Comparison of ENCODE assay signal across 9 mouse cellular contexts in the genomic region with DNA sequence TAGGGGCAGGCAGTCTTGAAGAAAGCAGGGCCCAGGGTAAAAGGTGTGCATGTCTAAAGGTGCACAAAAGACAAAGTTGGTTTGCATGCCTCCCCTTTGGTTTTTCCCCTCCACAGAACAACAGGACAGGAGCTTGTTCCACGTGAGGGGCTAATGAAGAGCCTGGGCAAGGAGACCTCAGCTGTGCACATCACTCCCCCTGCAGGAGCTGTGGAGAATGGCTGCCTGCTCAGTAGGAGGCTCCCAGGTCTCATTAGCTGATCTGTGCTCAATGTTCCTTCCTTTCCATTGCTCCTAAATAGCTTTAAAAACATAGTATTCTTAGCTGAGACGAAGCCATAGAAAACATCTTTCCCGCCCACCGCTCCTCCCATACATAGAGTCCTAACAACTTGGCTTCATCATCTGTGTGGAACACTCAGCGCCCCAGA. TPM values are rescaled to one million over a fixed set of nuclear protein-coding genes. Genes with fewer than 3 reads are reported as not detected.
DNase-seq lines count a peak whose midpoint lies in the region; ATAC-seq and TF ChIP-seq lines count a peak whose summit lies in the region.
"Had no signal": no experiment of that assay in that cellular context is flagged by ENCODE, and none has a peak within 500 bp of the region (broad histone marks: within the 10 kb centered on the region; RNA-seq: fewer than 3 reads in every experiment).

No protein-coding gene starts in this region.

- intact Hi-C loops in heart, adult 2 months (cut with DNase I) = loop anchor here (2.0 kb wide), 2 partner anchors 35 to 109 kb away; no protein-coding TSS in a partner anchor
- intact Hi-C loops in heart, postnatal 25 days (cut with DNase I) = loop anchor here (2.0 kb wide), 1 partner anchor 109 kb away; no protein-coding TSS in a partner anchor

- no peaks in the 10 kb centered on the region for H3K36me3 ChIP-seq in heart, adult 2 months (ENCODE audit: control insufficient read depth, insufficient read depth, low read length)
- H3K36me3 ChIP-seq in thymus, adult 2 months (ENCODE audit: control insufficient read depth, insufficient read depth, low read length) = no peaks in the 10 kb centered on the region

- no peak overlapping the region for H3K9ac ChIP-seq in heart, adult 2 months (ENCODE audit: low read depth, low read length)
- H3K9ac ChIP-seq: heart, embryonic 13.5 days had no signal

- DNase-seq in heart, adult 2 months = peak; percentile 51 to 66
- DNase-seq in heart, postnatal 25 days (ENCODE audit: low spot score) = no peak
- DNase-seq in A20 (ENCODE audit: low read depth, low spot score) = peak; percentile 41
- peak; percentile 41 for DNase-seq in adrenal gland, adult 2 months
- peak; percentile 52 to 64 for DNase-seq in frontal cortex, postnatal 36 days (ENCODE audit: low spot score in 2 of 2)
- DNase-seq in kidney, postnatal 36 days = peak; percentile 48 to 76
- peak; percentile 79 for DNase-seq in thymus, adult 2 months

- 66% methylated on average over 5 of the region's 5 CpGs for WGBS in heart, adult 2 months
- WGBS in thymus, adult 2 months = 73% methylated on average over 5 of the region's 5 CpGs

- H3K4me1 ChIP-seq in heart, adult 2 months (ENCODE audit: control insufficient read depth, insufficient read depth, low read length) = peaks cover 3% of the 10 kb centered on the region
- H3K4me1 ChIP-seq in thymus, adult 2 months (replicated peaks; ENCODE audit: control insufficient read depth, insufficient read depth, low read length) = peaks cover 5% of the 10 kb centered on the region; the same call in 1 of the 2 replicates

- H3K27ac ChIP-seq in heart, adult 2 months = no peak overlapping the region
- H3K27ac ChIP-seq in thymus, adult 2 months (ENCODE audit: control insufficient read depth, insufficient read depth, low read length) = no peak overlapping the region
- H3K27ac ChIP-seq: heart, embryonic 13.5 days had no signal

- H3K4me3 ChIP-seq in heart, adult 2 months = no peak overlapping the region
- no peak overlapping the region for H3K4me3 ChIP-seq in thymus, adult 2 months (ENCODE audit: control insufficient read depth, insufficient read depth, low read length)
- H3K4me3 ChIP-seq: heart, embryonic 13.5 days had no signal

- TF ChIP-seq EP300 in heart, adult 2 months (IDR thresholded peaks at IDR 0.05; ENCODE audit: insufficient read depth, low read depth, low read length) = 0 out of 2 replicates have a peak, but pooled peaks have one; percentile 48

- H3K79me2 ChIP-seq in heart, adult 2 months (replicated peaks; ENCODE audit: control insufficient read depth, insufficient read depth, low read length) = no peaks in the 10 kb centered on the region

- H3K27me3 ChIP-seq in heart, adult 2 months (ENCODE audit: control insufficient read depth, insufficient read depth, low read length) = no peaks in the 10 kb centered on the region
- H3K27me3 ChIP-seq in thymus, adult 2 months (ENCODE audit: control insufficient read depth, insufficient read depth, low read length) = no peaks in the 10 kb centered on the region
- H3K27me3 ChIP-seq: heart, embryonic 13.5 days had no signal

- peak; percentile 86 for TF ChIP-seq CTCF in heart, adult 2 months (IDR thresholded peaks at IDR 0.05)
- peak; percentile 78; the same call in 1 of the 2 replicates for TF ChIP-seq CTCF in thymus, adult 2 months (IDR thresholded peaks at IDR 0.05; ENCODE audit: borderline replicate concordance, control insufficient read depth, extremely low read depth, insufficient read depth, low read length, poor library complexity)

- no peak for TF ChIP-seq POLR2A in heart, adult 2 months (IDR thresholded peaks at IDR 0.05; ENCODE audit: insufficient read depth, low read depth, low read length)
- TF ChIP-seq POLR2A in thymus, adult 2 months (IDR thresholded peaks at IDR 0.05; ENCODE audit: control insufficient read depth, extremely low read depth, insufficient read depth, low read length, poor library complexity) = no peak

- ATAC-seq in megakaryocyte, adult 5-6 weeks (ENCODE audit: poor library complexity, severe bottlenecking) = peak; percentile 84

RNA-seq across cellular contexts. Expression of gene Camk1g, which starts 6.3 kb away (rescaled TPM):
- total RNA-seq in heart, adult 2 months (2021) = under 1 TPM in 1 of 2 experiments, not detected in 1; 0.16 TPM
- polyA plus RNA-seq in heart, adult 2 months (2012; rRNA removed) = 2.8 and 2.9 TPM in 2 replicates
- under 1 TPM; 0.39 to 0.62 TPM for total RNA-seq in heart, postnatal 25 days (2021)
- not detected for total RNA-seq in adrenal gland, adult 2 months (2021)
- polyA plus RNA-seq in adrenal gland, adult 2 months (2012; rRNA removed) = 0.29 and 0.42 TPM in 2 replicates
- not detected in 2 replicates for total RNA-seq in megakaryocyte, adult 5-6 weeks (2015)
- not detected in 2 replicates for total RNA-seq in megakaryocyte, adult 5-6 weeks (2017)
- polyA plus RNA-seq in thymus, adult 2 months (2012; rRNA removed) = 2.9 and 3.4 TPM in 2 replicates
